Mouse (Mus musculus): ENCODE data around the gene Cd3g. TPM values are rescaled to one million over a fixed set of nuclear protein-coding genes. Genes with fewer than 3 reads are reported as not detected.

Gene Cd3g
- polyA plus RNA-seq, 1 experiment from 2014 or later, result not detected

DNA sequence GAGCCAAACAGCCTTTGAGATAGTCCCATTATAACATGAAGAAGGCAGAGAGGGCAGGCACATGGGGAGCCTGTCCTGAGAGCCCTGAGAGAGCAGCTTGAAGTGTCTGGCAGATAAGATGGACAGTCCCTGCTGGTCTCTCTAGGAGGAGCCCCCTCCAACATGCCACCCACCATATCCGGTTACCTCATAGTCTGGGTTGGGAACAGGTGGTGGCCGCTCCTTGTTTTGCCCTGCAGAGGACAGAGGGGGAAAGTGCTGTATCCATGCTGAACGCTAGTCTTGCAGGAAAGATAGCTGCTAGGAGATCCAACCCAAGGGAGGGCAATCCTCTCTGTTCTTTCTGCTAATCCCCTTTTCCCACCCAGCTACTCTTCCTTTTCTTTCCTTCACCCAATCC lies 20.0 kb upstream of the Cd3g start:
- no peaks in the 10 kb centered on the region for H3K4me1 ChIP-seq
- H3K27ac ChIP-seq, result no peak overlapping the region
- no peaks in the 10 kb centered on the region for H3K9me3 ChIP-seq
- no peak overlapping the region for H3K9ac ChIP-seq
- H3K4me3 ChIP-seq, result no peak overlapping the region
- no peak overlapping the region for H3K4me2 ChIP-seq
- no peaks in the 10 kb centered on the region for H3K36me3 ChIP-seq (replicated peaks)
- WGBS, result 65% methylated on average over 3 of the region's 3 CpGs
- H3K27me3 ChIP-seq (replicated peaks), result no peaks in the 10 kb centered on the region
- no peak for ATAC-seq (replicated peaks)

DNA sequence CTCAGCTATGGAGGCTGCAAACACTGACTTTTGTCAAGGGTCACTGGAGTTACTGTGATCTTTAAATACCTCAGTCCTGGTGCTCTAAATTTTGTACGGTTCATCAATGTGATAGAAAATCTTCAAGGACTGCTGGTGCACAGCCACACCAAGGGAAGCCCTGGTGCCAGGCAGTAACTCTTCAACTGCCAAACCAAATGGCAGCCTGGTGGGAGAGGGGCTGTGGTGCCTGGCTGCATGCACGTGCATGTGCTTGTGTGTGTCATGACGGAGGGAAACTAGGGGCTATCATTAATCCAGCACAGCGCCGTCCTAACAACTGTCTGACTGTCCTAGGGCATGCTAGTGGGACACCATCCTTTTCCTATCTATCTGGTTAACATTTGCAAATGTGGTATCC lies 19.5 kb upstream of the Cd3g start:
- Histone ChIP-seq H3K27me3 (replicated peaks) (no peaks in the 10 kb centered on the region), H3K9me3 (no peaks in the 10 kb centered on the region), H3K4me3 (no peak overlapping the region), H3K9ac (no peak overlapping the region), H3K4me2 (no peak overlapping the region), H3K27ac (no peak overlapping the region), H3K36me3 (replicated peaks) (no peaks in the 10 kb centered on the region), H3K4me1 (no peaks in the 10 kb centered on the region)
- ATAC-seq (replicated peaks), result no peak
- 78% methylated on average over 5 of the region's 5 CpGs for WGBS

- no peak overlapping the region for H3K9ac ChIP-seq
- no peaks in the 10 kb centered on the region for H3K27me3 ChIP-seq (replicated peaks)
- ATAC-seq (replicated peaks), result no peak
- no peak overlapping the region for H3K4me3 ChIP-seq
- no peaks in the 10 kb centered on the region for H3K4me1 ChIP-seq
- no peak overlapping the region for H3K27ac ChIP-seq
- H3K36me3 ChIP-seq (replicated peaks), result no peaks in the 10 kb centered on the region
- no peaks in the 10 kb centered on the region for H3K9me3 ChIP-seq
- WGBS, result 59% methylated on average over 6 of the region's 6 CpGs
- no peak overlapping the region for H3K4me2 ChIP-seq
Observed at GRCm38 (mm10) chr9:44999171-44999570, 18.9 kb upstream of the Cd3g start.

GRCm38 (mm10) chr9:44998138-44998537 lies 17.9 kb upstream of the Cd3g start:
- no peaks in the 10 kb centered on the region for H3K36me3 ChIP-seq (replicated peaks)
- no peak overlapping the region for H3K9ac ChIP-seq
- H3K4me3 ChIP-seq, result no peak overlapping the region
- H3K27ac ChIP-seq, result no peak overlapping the region
- no peak overlapping the region for H3K4me2 ChIP-seq
- no peaks in the 10 kb centered on the region for H3K27me3 ChIP-seq (replicated peaks)
- ATAC-seq (replicated peaks), result no peak
- no peaks in the 10 kb centered on the region for H3K4me1 ChIP-seq
- WGBS, result 72% methylated on average over 11 of the region's 11 CpGs
- H3K9me3 ChIP-seq, result no peaks in the 10 kb centered on the region

- no peak overlapping the region for H3K9ac ChIP-seq
- H3K4me2 ChIP-seq, result no peak overlapping the region
- ATAC-seq (replicated peaks), result no peak
- H3K27ac ChIP-seq, result no peak overlapping the region
- H3K4me3 ChIP-seq, result no peak overlapping the region
- no peaks in the 10 kb centered on the region for H3K27me3 ChIP-seq (replicated peaks)
- H3K9me3 ChIP-seq, result no peaks in the 10 kb centered on the region
- H3K36me3 ChIP-seq (replicated peaks), result no peaks in the 10 kb centered on the region
- H3K4me1 ChIP-seq, result no peaks in the 10 kb centered on the region
- 96% methylated on average over 7 of the region's 7 CpGs for WGBS
Observed at GRCm38 (mm10) chr9:44996590-44996989, 16.4 kb upstream of the Cd3g start.

DNA sequence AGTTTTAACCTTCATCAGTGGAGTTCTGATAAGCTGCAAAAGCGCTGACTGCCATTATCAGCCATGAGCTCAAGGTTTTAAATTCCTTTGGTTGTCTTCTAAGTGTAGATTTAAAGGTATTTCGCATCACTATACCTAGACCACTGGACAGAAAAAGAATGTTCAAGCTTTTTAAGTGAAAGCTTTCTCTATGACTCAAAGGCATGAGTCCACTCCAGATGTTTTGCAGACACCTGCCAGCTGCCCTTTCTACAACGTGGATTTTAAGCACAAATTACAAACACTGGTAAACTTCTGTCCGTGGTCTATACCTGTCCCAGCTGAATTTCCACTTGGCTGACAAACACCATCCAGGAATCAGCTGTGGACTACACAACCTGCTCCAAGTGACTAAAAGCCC lies 14.7 kb upstream of the Cd3g start:
- no peak overlapping the region for H3K9ac ChIP-seq
- no peak overlapping the region for H3K4me3 ChIP-seq
- 84% methylated on average over 4 of the region's 4 CpGs for WGBS
- no peaks in the 10 kb centered on the region for H3K36me3 ChIP-seq (replicated peaks)
- no peak overlapping the region for H3K27ac ChIP-seq
- no peaks in the 10 kb centered on the region for H3K27me3 ChIP-seq (replicated peaks)
- no peaks in the 10 kb centered on the region for H3K4me1 ChIP-seq
- H3K4me2 ChIP-seq, result no peak overlapping the region
- ATAC-seq (replicated peaks), result no peak
- H3K9me3 ChIP-seq, result no peaks in the 10 kb centered on the region

- Histone ChIP-seq H3K36me3 (replicated peaks) (no peaks in the 10 kb centered on the region), H3K27me3 (replicated peaks) (no peaks in the 10 kb centered on the region), H3K4me1 (no peaks in the 10 kb centered on the region), H3K9ac (no peak overlapping the region), H3K4me3 (no peak overlapping the region), H3K4me2 (no peak overlapping the region), H3K27ac (no peak overlapping the region), H3K9me3 (no peaks in the 10 kb centered on the region)
- no peak for ATAC-seq (replicated peaks)
- 93% methylated on average over 2 of the region's 2 CpGs for WGBS
Observed at GRCm38 (mm10) chr9:44993268-44993667, 13.0 kb upstream of the Cd3g start.

DNA sequence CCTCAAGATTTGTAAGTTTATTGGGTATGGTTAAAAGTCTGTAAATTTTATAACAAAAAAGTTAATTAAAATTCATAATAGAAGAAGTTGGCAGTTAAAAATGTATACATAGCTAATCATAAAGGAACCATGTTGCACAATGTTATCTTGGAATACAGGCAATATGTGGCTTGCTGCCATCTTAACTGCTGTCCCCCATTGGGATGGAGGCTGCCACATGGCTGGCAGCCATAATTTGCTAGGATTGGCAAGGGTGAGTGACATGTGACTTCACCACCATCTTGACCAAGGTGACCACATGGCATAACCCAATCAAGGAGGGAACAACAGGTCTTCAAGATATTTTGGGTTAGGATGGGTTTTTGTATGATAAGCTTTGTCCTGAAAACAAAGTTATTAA lies 12.0 kb upstream of the Cd3g start:
- no peak overlapping the region for H3K4me2 ChIP-seq
- no peaks in the 10 kb centered on the region for H3K4me1 ChIP-seq
- H3K27ac ChIP-seq, result no peak overlapping the region
- H3K9me3 ChIP-seq, result no peaks in the 10 kb centered on the region
- H3K9ac ChIP-seq, result no peak overlapping the region
- no peak overlapping the region for H3K4me3 ChIP-seq
- H3K27me3 ChIP-seq (replicated peaks), result no peaks in the 10 kb centered on the region
- no peak for ATAC-seq (replicated peaks)
- H3K36me3 ChIP-seq (replicated peaks), result no peaks in the 10 kb centered on the region

- Histone ChIP-seq H3K4me3 (no peak overlapping the region), H3K4me1 (no peaks in the 10 kb centered on the region), H3K36me3 (replicated peaks) (no peaks in the 10 kb centered on the region), H3K4me2 (no peak overlapping the region), H3K9ac (no peak overlapping the region), H3K27me3 (replicated peaks) (no peaks in the 10 kb centered on the region), H3K27ac (no peak overlapping the region), H3K9me3 (no peaks in the 10 kb centered on the region)
- no peak for ATAC-seq (replicated peaks)
- WGBS, result 87% methylated on average over 2 of the region's 2 CpGs
Observed at GRCm38 (mm10) chr9:44991821-44992220, 11.6 kb upstream of the Cd3g start.

DNA sequence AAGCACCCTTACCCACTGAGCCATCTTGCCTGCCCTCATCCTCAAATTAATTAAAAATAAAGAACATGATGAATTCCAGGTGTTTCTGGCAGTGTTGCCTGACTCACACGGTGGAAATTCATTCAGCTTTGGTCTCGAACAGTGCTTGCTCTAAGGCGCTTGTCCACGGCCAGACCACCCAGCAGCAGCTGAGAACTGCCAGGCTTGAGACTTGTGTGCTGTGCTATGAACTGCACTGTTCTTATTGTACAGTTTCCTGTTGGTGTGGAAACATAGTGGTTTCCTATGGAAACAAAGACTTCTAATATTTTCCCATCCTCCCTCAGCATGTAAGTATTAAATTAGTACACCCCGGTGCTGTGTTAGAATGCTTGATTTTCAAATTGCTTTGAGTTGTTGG lies 6.7 kb upstream of the Cd3g start:
- WGBS, result 69% methylated on average over 5 of the region's 5 CpGs
- ATAC-seq (replicated peaks), result no peak
- no peak overlapping the region for H3K27ac ChIP-seq
- H3K36me3 ChIP-seq (replicated peaks), result no peaks in the 10 kb centered on the region
- H3K27me3 ChIP-seq (replicated peaks), result no peaks in the 10 kb centered on the region
- no peaks in the 10 kb centered on the region for H3K9me3 ChIP-seq
- no peak overlapping the region for H3K4me3 ChIP-seq
- H3K4me1 ChIP-seq, result no peaks in the 10 kb centered on the region
- no peak overlapping the region for H3K9ac ChIP-seq
- H3K4me2 ChIP-seq, result no peak overlapping the region

- Histone ChIP-seq H3K9ac (no peak overlapping the region), H3K27me3 (replicated peaks) (no peaks in the 10 kb centered on the region), H3K4me1 (no peaks in the 10 kb centered on the region), H3K9me3 (no peaks in the 10 kb centered on the region), H3K4me2 (no peak overlapping the region), H3K27ac (no peak overlapping the region), H3K4me3 (no peak overlapping the region), H3K36me3 (replicated peaks) (no peaks in the 10 kb centered on the region)
- WGBS, result 47% methylated on average over 14 of the region's 14 CpGs
- no peak for ATAC-seq (replicated peaks)
Observed at GRCm38 (mm10) chr9:44986242-44986781, 6.1 kb upstream of the Cd3g start.

GRCm38 (mm10) chr9:44985721-44986161 lies 5.5 kb upstream of the Cd3g start:
- Histone ChIP-seq H3K4me1 (no peaks in the 10 kb centered on the region), H3K27me3 (replicated peaks) (no peaks in the 10 kb centered on the region), H3K4me3 (no peak overlapping the region), H3K27ac (no peak overlapping the region), H3K9me3 (no peaks in the 10 kb centered on the region), H3K9ac (no peak overlapping the region), H3K4me2 (no peak overlapping the region), H3K36me3 (replicated peaks) (no peaks in the 10 kb centered on the region)
- no peak for ATAC-seq (replicated peaks)
- WGBS, result 85% methylated on average over 3 of the region's 3 CpGs

DNA sequence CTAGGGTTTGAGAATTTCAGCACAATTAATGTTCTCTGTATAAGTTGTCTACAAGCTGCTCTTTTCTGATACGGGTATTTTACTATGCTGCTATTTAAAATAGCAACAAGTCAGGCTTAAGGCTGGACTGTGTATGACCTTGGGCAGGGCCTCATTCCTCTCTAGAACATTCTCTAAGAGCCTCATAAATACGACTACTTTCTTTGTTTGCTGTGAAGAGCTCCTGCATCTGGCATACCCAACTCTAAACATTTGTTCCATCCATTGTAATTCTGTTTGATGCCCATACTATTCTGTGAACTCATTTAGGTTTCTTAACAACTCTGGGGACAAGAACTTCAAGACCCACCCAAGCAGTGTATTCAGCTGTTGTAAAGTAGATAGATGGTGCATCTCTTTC lies 2.8 kb upstream of the Cd3g start:
- Histone ChIP-seq H3K9me3 (no peaks in the 10 kb centered on the region), H3K36me3 (replicated peaks) (no peaks in the 10 kb centered on the region), H3K9ac (no peak overlapping the region), H3K27me3 (replicated peaks) (no peaks in the 10 kb centered on the region), H3K4me2 (no peak overlapping the region), H3K4me3 (no peak overlapping the region), H3K27ac (no peak overlapping the region), H3K4me1 (no peaks in the 10 kb centered on the region)
- 71% methylated on average over 2 of the region's 2 CpGs for WGBS
- ATAC-seq (replicated peaks), result no peak

GRCm38 (mm10) chr9:44982531-44982930 lies 2.3 kb upstream of the Cd3g start:
- 89% methylated on average over 3 of the region's 3 CpGs for WGBS
- Histone ChIP-seq H3K4me2 (no peak overlapping the region), H3K27ac (no peak overlapping the region), H3K4me1 (no peaks in the 10 kb centered on the region), H3K36me3 (replicated peaks) (no peaks in the 10 kb centered on the region), H3K27me3 (replicated peaks) (no peaks in the 10 kb centered on the region), H3K4me3 (no peak overlapping the region), H3K9ac (no peak overlapping the region), H3K9me3 (no peaks in the 10 kb centered on the region)
- no peak for ATAC-seq (replicated peaks)
